Mouse (Mus musculus): ENCODE measurements around the gene Ctnnbip1. TPM values are rescaled to one million over a fixed set of nuclear protein-coding genes. Genes with fewer than 3 reads are reported as not detected.

Gene Ctnnbip1
- polyA plus RNA-seq, 1 experiment: 35.8 TPM

- Histone ChIP-seq H3K27ac (ENCODE audit: insufficient read depth, low read length) (no peak overlapping the region), H3K4me3 (ENCODE audit: insufficient read depth, low read length) (no peak overlapping the region), H3K4me1 (ENCODE audit: control insufficient read depth, insufficient read depth, low read length) (peaks cover 20% of the 10 kb centered on the region)
- TF ChIP-seq POLR2A (IDR thresholded peaks at IDR 0.05; ENCODE audit: extremely low read depth, insufficient read depth, low read length) (no peak), CTCF (IDR thresholded peaks at IDR 0.05; ENCODE audit: extremely low read depth, insufficient read depth, low read length) (no peak)
Observed at GRCm38 (mm10) chr4:149574391-149574821, 56.4 kb downstream of the Ctnnbip1 start.

- Histone ChIP-seq H3K4me3 (ENCODE audit: insufficient read depth, low read length) (no peak overlapping the region), H3K27ac (ENCODE audit: insufficient read depth, low read length) (no peak overlapping the region), H3K4me1 (ENCODE audit: control insufficient read depth, insufficient read depth, low read length) (peaks cover 16% of the 10 kb centered on the region)
- TF ChIP-seq CTCF (IDR thresholded peaks at IDR 0.05; ENCODE audit: extremely low read depth, insufficient read depth, low read length): no peak
- TF ChIP-seq POLR2A (IDR thresholded peaks at IDR 0.05; ENCODE audit: extremely low read depth, insufficient read depth, low read length): no peak
Observed at GRCm38 (mm10) chr4:149576061-149576460, 58.0 kb downstream of the Ctnnbip1 start.

- no peak overlapping the region for H3K4me3 ChIP-seq (ENCODE audit: insufficient read depth, low read length)
- peaks cover 12% of the 10 kb centered on the region for H3K4me1 ChIP-seq (ENCODE audit: control insufficient read depth, insufficient read depth, low read length)
- no peak for TF ChIP-seq CTCF (IDR thresholded peaks at IDR 0.05; ENCODE audit: extremely low read depth, insufficient read depth, low read length)
- no peak for TF ChIP-seq POLR2A (IDR thresholded peaks at IDR 0.05; ENCODE audit: extremely low read depth, insufficient read depth, low read length)
- H3K27ac ChIP-seq (ENCODE audit: insufficient read depth, low read length): no peak overlapping the region
Observed at GRCm38 (mm10) chr4:149576993-149577548, 59.0 kb downstream of the Ctnnbip1 start.

- peaks cover 12% of the 10 kb centered on the region for H3K4me1 ChIP-seq (ENCODE audit: control insufficient read depth, insufficient read depth, low read length)
- no peak overlapping the region for H3K4me3 ChIP-seq (ENCODE audit: insufficient read depth, low read length)
- H3K27ac ChIP-seq (ENCODE audit: insufficient read depth, low read length): no peak overlapping the region
- TF ChIP-seq CTCF (IDR thresholded peaks at IDR 0.05; ENCODE audit: extremely low read depth, insufficient read depth, low read length) (no peak), POLR2A (IDR thresholded peaks at IDR 0.05; ENCODE audit: extremely low read depth, insufficient read depth, low read length) (no peak)
Observed at GRCm38 (mm10) chr4:149578085-149578681, 60.1 kb downstream of the Ctnnbip1 start.

GRCm38 (mm10) chr4:149578831-149579230, 60.8 kb downstream of the Ctnnbip1 start:
- Histone ChIP-seq H3K4me3 (ENCODE audit: insufficient read depth, low read length) (no peak overlapping the region), H3K4me1 (ENCODE audit: control insufficient read depth, insufficient read depth, low read length) (peaks cover 12% of the 10 kb centered on the region), H3K27ac (ENCODE audit: insufficient read depth, low read length) (no peak overlapping the region)
- no peak for TF ChIP-seq CTCF (IDR thresholded peaks at IDR 0.05; ENCODE audit: extremely low read depth, insufficient read depth, low read length)
- TF ChIP-seq POLR2A (IDR thresholded peaks at IDR 0.05; ENCODE audit: extremely low read depth, insufficient read depth, low read length): no peak

GRCm38 (mm10) chr4:149585236-149585635, 67.2 kb downstream of the Ctnnbip1 start:
- no peak for TF ChIP-seq POLR2A (IDR thresholded peaks at IDR 0.05; ENCODE audit: extremely low read depth, insufficient read depth, low read length)
- TF ChIP-seq CTCF (IDR thresholded peaks at IDR 0.05; ENCODE audit: extremely low read depth, insufficient read depth, low read length): no peak
- Histone ChIP-seq H3K4me1 (ENCODE audit: control insufficient read depth, insufficient read depth, low read length) (peaks cover 3% of the 10 kb centered on the region; the same call in 1 of the 2 replicates), H3K27ac (ENCODE audit: insufficient read depth, low read length) (no peak overlapping the region), H3K4me3 (ENCODE audit: insufficient read depth, low read length) (peak overlapping the region; percentile 99; the same call in 1 of the 2 replicates)

GRCm38 (mm10) chr4:149586044-149586782, 68.2 kb downstream of the Ctnnbip1 start, which contains the start of gene Clstn1:
Clstn1 (plus strand) TSS chr4:149586468.
- peak within 1 kb of the TSS; percentile 99 for H3K4me3 ChIP-seq (ENCODE audit: insufficient read depth, low read length)
- H3K4me1 ChIP-seq (ENCODE audit: control insufficient read depth, insufficient read depth, low read length): peaks cover 3% of the 10 kb centered on the region; the same call in 1 of the 2 replicates
- H3K27ac ChIP-seq (ENCODE audit: insufficient read depth, low read length): peak within 1 kb of the TSS; percentile 97
- TF ChIP-seq CTCF (IDR thresholded peaks at IDR 0.05; ENCODE audit: extremely low read depth, insufficient read depth, low read length): no peak
- 0 out of 2 replicates have a peak, but pooled peaks have one; percentile 23 for TF ChIP-seq POLR2A (IDR thresholded peaks at IDR 0.05; ENCODE audit: extremely low read depth, insufficient read depth, low read length)

- Histone ChIP-seq H3K27ac (ENCODE audit: insufficient read depth, low read length) (peak overlapping the region; percentile 97), H3K4me1 (ENCODE audit: control insufficient read depth, insufficient read depth, low read length) (peaks cover 4% of the 10 kb centered on the region; the same call in 1 of the 2 replicates), H3K4me3 (ENCODE audit: insufficient read depth, low read length) (peak overlapping the region; percentile 99)
- no peak for TF ChIP-seq CTCF (IDR thresholded peaks at IDR 0.05; ENCODE audit: extremely low read depth, insufficient read depth, low read length)
Observed at GRCm38 (mm10) chr4:149586783-149587595, 69.0 kb downstream of the Ctnnbip1 start.

GRCm38 (mm10) chr4:149587596-149588168, 69.6 kb downstream of the Ctnnbip1 start:
- H3K27ac ChIP-seq (ENCODE audit: insufficient read depth, low read length): peak overlapping the region; percentile 97
- peak; percentile 81 for TF ChIP-seq POLR2A (IDR thresholded peaks at IDR 0.05; ENCODE audit: extremely low read depth, insufficient read depth, low read length)
- no peak for TF ChIP-seq CTCF (IDR thresholded peaks at IDR 0.05; ENCODE audit: extremely low read depth, insufficient read depth, low read length)
- H3K4me1 ChIP-seq (ENCODE audit: control insufficient read depth, insufficient read depth, low read length): peaks cover 6% of the 10 kb centered on the region; the same call in 1 of the 2 replicates
- H3K4me3 ChIP-seq (ENCODE audit: insufficient read depth, low read length): peak overlapping the region; percentile 99

Data from cortical plate, adult 2 months (tissue).